Mouse (Mus musculus): ENCODE measurements at regions not wholly inside any gene's neighbourhood (a gene's known extent, or its start where the extent isn't known, plus 50 kb on each side); places are given as distances from the start of the nearest gene placed in this dataset.

DNA sequence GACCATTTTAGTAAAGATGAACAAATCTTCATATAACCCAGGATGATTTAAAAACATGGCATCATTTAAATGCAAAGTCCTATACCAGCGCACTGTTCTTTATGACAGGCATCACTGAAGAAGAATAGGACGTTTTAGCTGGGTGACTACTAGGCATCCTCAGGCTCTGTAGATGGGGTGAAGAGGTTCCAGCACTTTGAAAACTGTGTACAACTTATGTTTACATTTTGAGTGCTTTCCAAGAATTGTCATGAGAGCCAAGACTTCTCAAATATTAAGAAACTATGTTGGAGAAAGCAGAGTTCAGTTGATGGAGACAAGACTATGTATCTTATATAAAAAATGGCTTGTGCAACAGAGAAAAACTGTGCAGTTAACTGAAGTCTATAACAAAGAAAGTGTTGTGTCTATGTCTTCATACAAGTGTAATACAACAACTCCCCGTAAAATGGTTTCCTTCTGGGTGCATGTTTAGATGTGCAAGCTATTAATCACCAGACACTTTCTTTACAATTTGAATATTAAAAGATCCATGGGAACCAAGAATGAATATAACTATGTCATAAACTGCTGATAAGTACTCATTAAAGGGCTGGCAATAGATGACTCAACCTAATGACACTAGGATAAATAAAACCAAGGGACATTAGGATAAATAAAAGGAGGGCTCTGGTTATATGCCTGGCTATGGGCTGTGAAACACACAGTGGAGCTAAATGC is 158.5 kb upstream of the Itga4 start:
- TF ChIP-seq MYOD1 (IDR thresholded peaks at IDR 0.05; ENCODE audit: control insufficient read depth, insufficient read length, low read depth) (no peak), CTCF (IDR thresholded peaks at IDR 0.05; ENCODE audit: control insufficient read depth, insufficient read depth, insufficient read length) (no peak), MAX (IDR thresholded peaks at IDR 0.05) (no peak)

Data from C2C12 (cell line).